Mouse (Mus musculus) embryonic fibroblast, embryonic 13.5 days (primary cell): ENCODE results near the gene Clcn1.
A peak's percentile ranks its signal among the peaks of the same experiment; 100 is the strongest.

ENCODE experiments used
- CTCF ChIP-seq: IDR thresholded peaks from 2 replicates; pipeline ENCODE4 v1.5.1; 2011; ENCODE audit warnings: mild to moderate bottlenecking, control low read depth, low read length, moderate library complexity, borderline replicate concordance; ENCODE audit not compliant: insufficient read depth
- POLR2A ChIP-seq: IDR thresholded peaks from 2 replicates; pipeline ENCODE4 v1.6.1; 2011; ENCODE audit warnings: low read depth, mild to moderate bottlenecking, control low read depth, low read length, moderate library complexity

GRCm38 (mm10) chr6:42351776-42352485 is 65.4 kb downstream of the Clcn1 start:
- TF ChIP-seq CTCF (no peak), POLR2A (peak; percentile 25; the same call in 1 of the 2 replicates)
